Mouse (Mus musculus) limb, embryonic 13.5 days (tissue): ENCODE data around the gene Snrpd2. TPM values are rescaled to one million over a fixed set of nuclear protein-coding genes. Genes with fewer than 3 reads are reported as not detected.
"Not testable (repeated sequence)": the region's sequence is repeated elsewhere in the genome, so short reads cannot be mapped to it uniquely, and the experiment has no call there.

Experiments used
- ATAC-seq: fragments of 200-750 bp; cut with Nextera tagmentation; 2 replicates; pipeline ENCODE4 v1.8.0; 2017; ENCODE audit warnings: low read depth, moderate number of reproducible peaks, moderate TSS enrichment; ENCODE audit not compliant: low FRiP score
- H3K27ac ChIP-seq: fragments of 300-500 bp; sonication (generic); 2 replicates; pipeline ENCODE4 v1.5.1; 2015; ENCODE audit warnings: inconsistent platforms, mild to moderate bottlenecking, moderate library complexity
- H3K27me3 ChIP-seq: fragments of 300-500 bp; sonication (generic); 2 replicates; pipeline ENCODE4 v1.6.1; 2015; ENCODE audit warnings: mild to moderate bottlenecking, inconsistent platforms
- H3K36me3 ChIP-seq: fragments of 300-500 bp; sonication (generic); 2 replicates; pipeline ENCODE4 v1.6.1; 2015; ENCODE audit warnings: inconsistent platforms, mild to moderate bottlenecking, moderate library complexity
- H3K4me1 ChIP-seq: fragments of 300-500 bp; sonication (generic); 2 replicates; pipeline ENCODE4 v1.6.1; 2015; ENCODE audit warnings: inconsistent platforms
- H3K4me2 ChIP-seq: fragments of 300-500 bp; sonication (generic); replicated peaks from 2 replicates; pipeline ENCODE4 v1.6.1; 2015; ENCODE audit warnings: inconsistent platforms, mild to moderate bottlenecking, moderate library complexity
- H3K4me3 ChIP-seq: fragments of 300-500 bp; sonication (generic); 2 replicates; pipeline ENCODE4 v1.5.1; 2015; ENCODE audit warnings: moderate library complexity, mild to moderate bottlenecking, inconsistent platforms
- H3K9ac ChIP-seq: fragments of 300-500 bp; sonication (generic); 2 replicates; pipeline ENCODE4 v1.6.1; 2015; ENCODE audit warnings: mild to moderate bottlenecking, inconsistent platforms
- H3K9me3 ChIP-seq: fragments of 300-500 bp; sonication (generic); 2 replicates; pipeline ENCODE4 v1.6.1; 2016; ENCODE audit warnings: inconsistent platforms
- WGBS: fragments of 180-500 bp; shearing (Covaris S2); methylation state at CpG from one replicate; pipeline ENCODE4 v1.1.7; 2015; 5-methylcytosine and 5-hydroxymethylcytosine counted together
- polyA plus RNA-seq: library from polyadenylated mRNA; unstranded; fragments of >200 nt; fragmentation: Nextera tagmentation; extraction: Ambion mirVana; gene quantifications from 2 replicates; pipeline ENCODE4 v1.2.1, GENCODE M21; 2015

Gene Snrpd2
- polyA plus RNA-seq, 1 experiment from 2014 or later = 149 TPM

DNA sequence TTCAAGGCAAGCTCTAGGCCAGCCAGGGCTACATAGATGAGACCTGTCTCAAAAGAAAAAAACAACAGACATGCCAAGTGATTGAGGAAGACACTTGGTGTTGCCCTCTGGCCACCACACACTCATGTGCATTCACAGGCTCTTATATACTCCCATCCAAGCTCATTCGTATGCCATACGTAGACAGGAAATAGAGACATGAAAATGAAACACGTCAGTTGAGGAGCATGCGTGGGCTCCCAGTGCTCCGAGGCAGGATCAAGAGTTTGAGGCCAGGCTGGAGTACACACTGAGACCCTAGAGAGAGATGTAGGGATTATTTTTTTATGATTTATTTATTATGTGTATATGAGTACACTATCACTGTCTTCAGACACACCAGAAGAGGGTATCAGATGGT, 20.1 kb upstream of the Snrpd2 start:
- no peak overlapping the region for H3K27ac ChIP-seq
- no peaks in the 10 kb centered on the region for H3K27me3 ChIP-seq
- H3K36me3 ChIP-seq = peaks cover 24% of the 10 kb centered on the region
- H3K9ac ChIP-seq = no peak overlapping the region
- no peaks in the 10 kb centered on the region for H3K9me3 ChIP-seq
- ATAC-seq = no peak
- H3K4me2 ChIP-seq = no peak overlapping the region
- H3K4me1 ChIP-seq = peaks cover 13% of the 10 kb centered on the region
- 93% methylated on average over 5 of the region's 5 CpGs for WGBS
- no peak overlapping the region for H3K4me3 ChIP-seq

DNA sequence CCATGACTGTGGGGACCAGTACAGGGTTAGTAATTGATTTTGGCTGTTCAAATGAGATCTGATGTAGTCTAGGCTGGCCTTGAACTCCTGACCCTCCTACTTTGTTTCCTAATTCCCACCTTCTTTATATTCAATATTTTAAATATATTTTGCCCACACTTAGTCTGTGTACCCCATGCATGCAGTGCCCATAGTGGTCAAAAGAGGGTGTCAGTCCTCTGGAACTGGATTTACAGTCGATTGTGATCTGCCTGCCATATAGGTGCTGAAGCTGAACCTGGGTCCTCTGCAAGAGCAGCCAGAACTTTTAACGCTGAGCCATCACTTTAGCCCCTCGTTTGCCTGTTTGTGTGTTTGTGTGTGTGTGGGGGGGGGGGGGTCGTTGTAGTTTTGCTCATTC, 18.9 kb upstream of the Snrpd2 start:
- H3K27ac ChIP-seq = peak overlapping the region; percentile 89; the same call in 1 of the 2 replicates
- H3K9me3 ChIP-seq = no peaks in the 10 kb centered on the region
- no peak for ATAC-seq
- peak overlapping the region; percentile 31; the same call in 1 of the 2 replicates for H3K9ac ChIP-seq
- H3K36me3 ChIP-seq = peaks cover 30% of the 10 kb centered on the region
- no peaks in the 10 kb centered on the region for H3K27me3 ChIP-seq
- peak overlapping the region; percentile 71 for H3K4me2 ChIP-seq
- 22% methylated on average over 4 of the region's 4 CpGs for WGBS
- H3K4me3 ChIP-seq = peak overlapping the region; percentile 48
- peaks cover 13% of the 10 kb centered on the region for H3K4me1 ChIP-seq

DNA sequence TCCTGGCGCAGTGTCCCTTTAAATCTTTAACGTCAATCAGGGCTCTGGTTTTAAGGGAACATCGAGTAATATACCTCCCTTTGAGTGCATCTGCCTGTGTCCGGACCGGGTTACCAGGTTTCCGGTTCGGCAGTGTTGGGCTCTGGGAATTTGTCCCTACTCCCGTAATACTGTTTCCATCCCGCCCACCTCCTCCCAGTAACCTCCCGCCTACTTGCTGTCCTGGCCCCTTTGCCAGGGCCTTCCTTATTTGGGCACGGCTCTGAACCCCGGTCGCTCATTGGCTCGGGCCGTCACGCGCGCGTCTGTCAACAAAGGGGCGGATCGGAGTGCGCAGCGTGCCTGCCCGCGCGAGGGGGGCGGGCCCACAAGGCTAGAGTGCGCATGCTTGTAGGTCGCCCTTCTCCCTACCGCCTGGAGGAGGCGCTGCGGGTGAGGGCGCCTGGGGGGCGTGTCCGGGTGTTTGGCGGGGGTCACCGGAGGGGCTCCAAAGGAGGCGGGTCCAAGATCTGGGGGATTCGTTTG, 18.1 kb upstream of the Snrpd2 start:
- Histone ChIP-seq H3K4me2 (peak overlapping the region; percentile 71), H3K36me3 (peaks cover 37% of the 10 kb centered on the region), H3K4me3 (peak overlapping the region; percentile 48), H3K9ac (peak overlapping the region; percentile 61), H3K27ac (peak overlapping the region; percentile 89), H3K4me1 (peaks cover 13% of the 10 kb centered on the region), H3K9me3 (no peaks in the 10 kb centered on the region), H3K27me3 (no peaks in the 10 kb centered on the region)
- peak; percentile 99 for ATAC-seq
- under 1% methylated on average over 39 of the region's 39 CpGs for WGBS

DNA sequence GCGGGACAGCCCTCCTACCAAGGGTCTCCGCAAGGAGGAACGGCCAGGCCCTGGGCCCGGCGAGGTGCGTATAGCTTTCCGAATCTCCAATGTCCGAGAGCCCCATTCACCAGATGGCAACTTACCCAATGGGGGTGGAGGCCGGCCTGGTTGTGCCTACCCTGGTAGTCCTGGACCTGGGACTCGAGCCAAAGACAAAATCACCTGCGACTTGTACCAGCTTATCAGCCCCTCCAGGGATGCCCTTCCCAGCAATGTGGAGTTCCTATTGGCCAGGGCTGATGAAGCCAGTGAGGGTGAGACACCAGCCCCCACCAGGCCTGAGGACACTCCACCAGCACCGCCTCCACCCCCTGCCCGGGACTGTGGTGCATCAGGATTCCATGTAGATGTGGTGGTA, 13.4 kb upstream of the Snrpd2 start:
- Histone ChIP-seq H3K9ac (no peak overlapping the region), H3K4me1 (peaks cover 5% of the 10 kb centered on the region), H3K27me3 (no peaks in the 10 kb centered on the region), H3K9me3 (no peaks in the 10 kb centered on the region), H3K4me2 (no peak overlapping the region), H3K4me3 (no peak overlapping the region), H3K27ac (no peak overlapping the region), H3K36me3 (peaks cover 61% of the 10 kb centered on the region)
- ATAC-seq = no peak
- 93% methylated on average over 13 of the region's 13 CpGs for WGBS

DNA sequence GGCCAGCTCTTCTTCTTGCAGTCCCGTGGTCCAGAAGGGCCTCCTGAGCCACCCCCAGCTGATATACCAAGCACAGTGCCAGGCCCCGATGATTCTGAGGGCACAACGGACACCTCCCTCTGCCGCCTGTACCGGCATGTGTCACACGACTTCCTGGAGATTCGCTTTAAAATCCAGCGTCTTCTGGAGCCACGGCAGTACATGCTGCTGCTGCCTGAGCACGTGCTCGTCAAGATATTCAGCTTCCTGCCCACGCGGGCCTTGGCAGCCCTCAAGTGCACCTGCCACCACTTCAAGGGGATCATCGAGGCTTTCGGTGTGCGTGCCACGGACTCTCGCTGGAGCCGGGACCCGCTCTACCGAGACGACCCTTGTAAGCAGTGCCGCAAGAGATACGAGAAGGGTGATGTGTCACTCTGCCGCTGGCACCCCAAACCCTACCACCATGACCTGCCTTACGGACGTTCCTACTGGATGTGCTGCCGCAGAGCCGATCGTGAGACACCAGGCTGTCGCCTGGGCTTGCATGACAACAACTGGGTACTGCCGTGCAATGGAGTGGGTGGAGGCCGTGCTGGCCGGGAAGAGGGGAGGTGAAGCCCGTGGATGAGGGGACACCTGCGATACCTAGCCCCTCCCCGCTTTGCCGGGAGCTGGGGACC, 12.7 kb upstream of the Snrpd2 start:
- Histone ChIP-seq H3K4me1 (peaks cover 4% of the 10 kb centered on the region), H3K27me3 (no peaks in the 10 kb centered on the region), H3K36me3 (peaks cover 65% of the 10 kb centered on the region), H3K27ac (no peak overlapping the region), H3K4me3 (no peak overlapping the region), H3K4me2 (no peak overlapping the region), H3K9ac (no peak overlapping the region), H3K9me3 (no peaks in the 10 kb centered on the region)
- ATAC-seq = no peak
- 91% methylated on average over 38 of the region's 38 CpGs for WGBS

DNA sequence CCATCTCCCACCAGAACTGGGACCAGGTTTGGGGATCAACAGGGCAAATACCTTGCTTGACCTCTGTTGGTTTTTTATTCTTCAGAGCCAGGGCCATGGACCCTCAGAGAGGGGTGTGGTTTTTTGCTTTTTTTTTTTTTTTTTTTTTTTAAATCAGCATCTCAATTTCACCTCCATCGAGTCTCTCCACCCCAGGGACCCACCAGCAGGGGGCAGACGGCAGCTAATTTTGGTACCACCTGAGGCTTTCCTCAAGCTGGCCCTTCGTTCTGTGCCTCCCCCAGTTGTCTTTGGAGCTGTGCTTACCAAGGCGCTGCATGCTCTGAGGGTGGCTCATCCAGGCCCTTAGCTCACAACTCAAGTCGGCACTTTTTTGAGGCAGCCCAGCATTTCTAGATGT, 12.1 kb upstream of the Snrpd2 start:
- H3K36me3 ChIP-seq = peaks cover 68% of the 10 kb centered on the region
- no peaks in the 10 kb centered on the region for H3K4me1 ChIP-seq
- 45% methylated on average over 5 of the region's 5 CpGs for WGBS
- ATAC-seq = no peak
- H3K27ac ChIP-seq = no peak overlapping the region
- H3K4me2 ChIP-seq = no peak overlapping the region
- H3K4me3 ChIP-seq = no peak overlapping the region
- H3K9ac ChIP-seq = no peak overlapping the region
- no peaks in the 10 kb centered on the region for H3K9me3 ChIP-seq
- no peaks in the 10 kb centered on the region for H3K27me3 ChIP-seq

DNA sequence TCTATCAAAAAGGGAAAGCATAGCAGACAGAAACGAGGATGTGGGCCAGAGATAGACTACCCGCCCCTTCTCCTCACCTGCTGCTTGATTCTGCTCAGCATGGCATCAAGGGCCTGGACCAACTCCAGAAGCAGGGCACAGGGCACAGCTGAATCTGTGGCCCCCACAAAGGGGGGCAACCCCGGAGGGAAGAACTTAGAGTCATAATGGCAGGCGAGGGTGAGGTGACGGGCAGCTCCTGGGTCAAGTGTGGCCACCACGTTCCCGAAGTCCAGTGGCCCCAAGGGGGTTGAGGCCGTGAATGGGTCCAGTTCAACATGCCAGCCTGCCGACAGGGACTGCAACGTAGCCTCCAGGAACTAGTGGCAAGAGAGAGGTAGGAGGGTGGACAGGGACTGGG, 2.7 kb upstream of the Snrpd2 start:
- Histone ChIP-seq H3K9ac (no peak overlapping the region), H3K4me1 (peaks cover 29% of the 10 kb centered on the region), H3K36me3 (peaks cover 25% of the 10 kb centered on the region), H3K27me3 (no peaks in the 10 kb centered on the region), H3K4me3 (no peak overlapping the region), H3K27ac (no peak overlapping the region), H3K4me2 (no peak overlapping the region), H3K9me3 (no peaks in the 10 kb centered on the region)
- 88% methylated on average over 10 of the region's 10 CpGs for WGBS
- ATAC-seq = no peak

DNA sequence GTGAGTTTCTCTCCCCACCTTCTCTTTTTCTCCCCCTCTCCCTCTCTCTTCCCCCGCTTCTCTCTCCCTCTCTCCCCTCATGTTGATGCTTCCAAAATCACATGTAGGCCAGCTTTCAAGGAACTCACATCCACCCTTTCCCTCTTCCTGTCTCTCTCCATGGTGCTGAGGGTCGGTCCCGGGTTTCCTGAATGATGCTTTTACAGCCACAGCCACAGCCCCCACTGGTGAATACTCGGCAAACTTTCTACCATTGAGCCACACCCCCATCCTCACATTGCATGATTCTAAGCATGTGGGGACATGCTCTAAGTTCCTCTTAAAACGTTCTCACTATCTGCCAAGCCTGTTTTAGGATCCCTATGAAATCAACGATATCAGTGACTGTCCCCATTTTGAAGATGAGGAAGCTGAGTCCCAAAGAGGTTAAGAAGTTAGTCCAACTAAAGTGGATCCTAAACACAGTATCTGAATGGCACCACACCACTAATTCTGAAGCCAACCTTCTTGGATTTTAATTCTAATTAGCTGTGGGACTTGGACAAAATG, 2.0 kb upstream of the Snrpd2 start:
- Histone ChIP-seq H3K27me3 (no peaks in the 10 kb centered on the region), H3K9me3 (no peaks in the 10 kb centered on the region), H3K36me3 (peaks cover 27% of the 10 kb centered on the region), H3K9ac (no peak overlapping the region), H3K4me2 (peak overlapping the region; percentile 83), H3K4me1 (peaks cover 29% of the 10 kb centered on the region), H3K4me3 (peak overlapping the region; percentile 81; the same call in 1 of the 2 replicates), H3K27ac (no peak overlapping the region)
- ATAC-seq = no peak
- WGBS = 39% methylated on average over 6 of the region's 6 CpGs

DNA sequence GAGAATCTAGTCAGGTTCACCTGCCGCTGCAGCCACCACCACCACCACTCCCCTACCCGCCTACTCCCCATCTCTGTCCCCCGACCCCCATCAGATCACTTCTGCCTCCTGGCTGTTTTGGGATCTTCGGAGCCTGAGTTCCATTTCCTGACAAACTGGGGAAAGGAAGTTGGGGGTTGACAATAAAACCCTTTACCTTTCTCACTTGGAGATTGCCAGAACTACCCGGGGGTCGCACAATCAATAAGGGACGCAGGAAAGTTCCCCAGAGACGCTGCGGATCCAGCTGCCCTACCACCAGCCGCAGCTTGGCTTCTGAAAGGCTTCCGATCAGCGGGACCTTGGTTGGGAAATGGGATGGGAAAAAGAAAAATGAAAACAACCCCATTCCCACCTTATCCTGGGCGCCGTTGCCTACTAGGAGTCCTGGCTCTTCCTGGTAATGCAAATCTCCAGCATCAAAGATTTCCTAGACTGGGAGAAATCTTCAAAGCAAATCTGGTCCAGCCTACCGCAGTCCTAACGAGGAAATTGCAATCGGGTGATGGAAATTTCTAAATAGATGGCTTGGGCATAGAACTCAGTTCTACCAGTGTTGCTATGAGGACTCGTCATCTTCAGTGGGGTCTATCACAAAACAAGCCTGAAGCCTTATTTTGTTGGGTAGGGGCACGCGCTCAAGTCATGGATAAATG, 1.2 kb upstream of the Snrpd2 start:
- Histone ChIP-seq H3K9me3 (no peaks in the 10 kb centered on the region), H3K36me3 (peaks cover 31% of the 10 kb centered on the region), H3K27ac (peak overlapping the region; percentile 67; the same call in 1 of the 2 replicates), H3K4me2 (peak overlapping the region; percentile 83), H3K9ac (peak overlapping the region; percentile 67), H3K4me1 (peaks cover 29% of the 10 kb centered on the region), H3K4me3 (peak overlapping the region; percentile 81), H3K27me3 (no peaks in the 10 kb centered on the region)
- WGBS = 12% methylated on average over 20 of the region's 20 CpGs
- no peak for ATAC-seq

DNA sequence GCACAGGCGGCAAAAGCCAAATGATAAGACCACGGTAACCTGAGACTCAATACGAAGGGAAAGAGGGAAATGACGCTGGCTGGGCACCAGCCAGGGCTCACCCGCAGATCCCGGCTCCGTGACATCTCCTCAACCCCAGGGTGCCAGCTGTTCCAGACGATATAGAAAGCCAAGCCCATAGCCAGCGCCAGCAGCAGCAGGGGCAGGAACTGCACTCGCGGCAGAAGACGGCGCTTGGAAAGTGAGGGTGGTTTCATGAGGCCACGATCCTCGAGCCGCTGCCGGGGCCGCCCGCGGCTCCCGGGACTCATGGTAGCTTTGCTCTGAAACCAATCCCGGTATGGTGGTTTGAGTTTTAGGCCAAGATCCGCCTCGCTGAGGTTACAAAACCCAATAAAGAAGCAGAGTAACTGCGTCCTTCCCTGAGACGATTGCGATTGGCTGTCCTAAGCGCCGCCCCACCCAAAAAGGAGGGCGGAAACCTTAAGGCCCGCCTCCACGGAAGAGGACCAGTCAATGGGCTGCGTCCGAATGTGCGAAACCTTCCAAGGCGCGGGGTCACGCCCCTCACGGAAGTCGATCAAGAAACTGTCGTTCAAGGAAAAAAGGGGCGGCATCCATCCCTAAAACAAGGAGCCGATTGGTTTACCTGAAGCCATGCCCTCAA, 514 bp upstream of the Snrpd2 start, which contains the start of gene Qpctl:
TSS of gene Qpctl (minus strand) at position 417 of the 667 bp plus-strand sequence.
- under 1% methylated on average over 43 of the region's 43 CpGs for whole genome bisulfite sequencing
- Histone ChIP-seq H3K27me3 (no peaks in the 10 kb centered on the region), H3K9me3 (no peaks in the 10 kb centered on the region), H3K27ac (peak within 1 kb of the TSS; percentile 67; the same call in 1 of the 2 replicates), H3K4me1 (peaks cover 29% of the 10 kb centered on the region), H3K36me3 (peaks cover 38% of the 10 kb centered on the region), H3K4me2 (peak within 1 kb of the TSS; percentile 83), H3K9ac (peak within 1 kb of the TSS; percentile 86), H3K4me3 (peak within 1 kb of the TSS; percentile 81)
- peak; percentile 96 for ATAC-seq

DNA sequence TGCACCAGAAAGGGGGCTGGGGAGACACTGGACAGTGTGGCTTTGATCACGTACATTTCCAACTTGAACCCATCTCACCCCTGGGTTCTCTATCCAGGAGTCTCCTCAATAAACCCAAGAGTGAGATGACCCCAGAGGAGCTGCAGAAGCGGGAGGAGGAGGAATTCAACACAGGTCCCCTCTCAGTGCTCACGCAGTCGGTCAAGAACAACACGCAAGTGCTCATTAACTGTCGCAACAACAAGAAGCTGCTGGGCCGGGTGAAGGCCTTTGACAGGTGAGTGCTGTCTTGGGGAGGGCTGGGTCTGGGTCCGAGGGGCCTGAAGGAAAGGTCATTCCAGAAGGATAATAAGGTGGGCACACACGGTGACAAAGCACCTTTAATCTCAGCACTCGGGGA, 1.6 kb downstream of the Snrpd2 start:
- peaks cover 55% of the 10 kb centered on the region for H3K36me3 ChIP-seq
- ATAC-seq, H3K9me3 ChIP-seq, H3K27me3 ChIP-seq, H3K27ac ChIP-seq, H3K9ac ChIP-seq: not testable (repeated sequence)
- H3K4me1 ChIP-seq = peaks cover 29% of the 10 kb centered on the region
- WGBS = 90% methylated on average over 10 of the region's 10 CpGs
- H3K4me2 ChIP-seq = peak overlapping the region; percentile 83; the same call in 1 of the 2 replicates
- H3K4me3 ChIP-seq = peak overlapping the region; percentile 81; the same call in 1 of the 2 replicates

DNA sequence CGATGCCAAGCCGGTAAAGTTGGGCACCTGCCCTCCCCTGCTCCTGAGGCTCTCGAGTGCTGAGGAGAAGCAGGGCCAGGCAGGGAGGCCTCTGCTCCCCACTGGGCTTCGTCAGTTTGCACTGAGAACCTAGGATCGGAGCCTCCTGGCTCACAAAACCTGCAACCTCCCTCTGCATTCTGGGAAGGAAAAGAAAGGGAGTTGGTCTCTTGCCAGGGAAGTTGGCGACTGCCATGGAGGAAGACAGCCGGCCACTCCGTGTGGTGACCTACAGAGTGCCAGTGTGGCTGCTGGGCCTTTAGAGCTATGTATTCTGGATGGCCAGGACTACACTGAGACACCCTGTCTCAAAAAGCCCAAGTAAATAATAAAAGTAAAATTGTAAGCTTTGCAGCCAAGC, 5.3 kb downstream of the Snrpd2 start:
- no peak overlapping the region for H3K27ac ChIP-seq
- peaks cover 48% of the 10 kb centered on the region for H3K36me3 ChIP-seq
- H3K4me2 ChIP-seq = no peak overlapping the region
- no peak overlapping the region for H3K4me3 ChIP-seq
- H3K9me3 ChIP-seq = no peaks in the 10 kb centered on the region
- H3K27me3 ChIP-seq = peaks cover 15% of the 10 kb centered on the region
- ATAC-seq = no peak
- H3K9ac ChIP-seq = no peak overlapping the region
- peaks cover 26% of the 10 kb centered on the region for H3K4me1 ChIP-seq
- 85% methylated on average over 8 of the region's 8 CpGs for WGBS
